25 mouse cellular contexts compared by ENCODE assay signal in genomic region chr15:90308869-90309268, GRCm38 (mm10).
"Had no signal": no experiment of that assay in that cellular context is flagged by ENCODE, and none has a peak within 500 bp of the region (broad histone marks: within the 10 kb centered on the region; RNA-seq: fewer than 3 reads in every experiment).

No protein-coding gene starts in this region.

- ATAC-seq: hindbrain, postnatal 0 days; intestine, embryonic 16.5 days had no signal

- H3K4me2 ChIP-seq: heart, embryonic 11.5 days; heart, embryonic 13.5 days; heart, embryonic 15.5 days; hindbrain, embryonic 13.5 days; hindbrain, embryonic 15.5 days; kidney, embryonic 15.5 days; limb, embryonic 12.5 days had no signal

- H3K4me3 ChIP-seq: heart, adult 2 months; heart, embryonic 13.5 days; heart, embryonic 15.5 days; hindbrain, embryonic 13.5 days; hindbrain, embryonic 15.5 days; kidney, embryonic 15.5 days; layer of hippocampus, adult 2 months; left cerebral cortex, adult 2 months; limb, embryonic 10.5 days; limb, embryonic 12.5 days had no signal

- H3K9me3 ChIP-seq: heart, embryonic 13.5 days; heart, embryonic 15.5 days; hindbrain, embryonic 13.5 days; hindbrain, embryonic 15.5 days; kidney, embryonic 15.5 days; limb, embryonic 10.5 days; limb, embryonic 12.5 days had no signal

- H3K9ac ChIP-seq: heart, embryonic 13.5 days; heart, embryonic 15.5 days; hindbrain, embryonic 13.5 days; hindbrain, embryonic 15.5 days; kidney, embryonic 15.5 days; limb, embryonic 12.5 days had no signal

- H3K27ac ChIP-seq: heart, adult 2 months; heart, embryonic 13.5 days; heart, embryonic 15.5 days; hindbrain, embryonic 13.5 days; hindbrain, embryonic 15.5 days; hindbrain, postnatal 0 days; kidney, embryonic 15.5 days; layer of hippocampus, adult 2 months; left cerebral cortex, adult 2 months; limb, embryonic 10.5 days; limb, embryonic 12.5 days had no signal

- H3K36me3 ChIP-seq: heart, embryonic 13.5 days; heart, embryonic 15.5 days; hindbrain, embryonic 13.5 days; hindbrain, embryonic 15.5 days; kidney, embryonic 15.5 days; limb, embryonic 10.5 days; limb, embryonic 12.5 days had no signal

- H3K4me1 ChIP-seq: heart, embryonic 15.5 days; hindbrain, embryonic 13.5 days; hindbrain, embryonic 15.5 days; limb, embryonic 12.5 days had no signal

- H3K27me3 ChIP-seq: heart, embryonic 13.5 days; heart, embryonic 15.5 days; hindbrain, embryonic 13.5 days; hindbrain, embryonic 15.5 days; kidney, embryonic 15.5 days; limb, embryonic 12.5 days had no signal

- DNase-seq: gastrocnemius, postnatal 14 days; gastrocnemius, postnatal 36 days; heart, adult 11 months; heart, adult 2 months; heart, postnatal 14 days; heart, postnatal 36 days; kidney, adult 11 months; kidney, adult 2 months; kidney, adult 9 months; kidney, postnatal 10 days; kidney, postnatal 25 days; kidney, postnatal 4 days; liver had no signal
